Mouse (Mus musculus): Measurements from ENCODE around the gene Gpr107. TPM values are rescaled to one million over a fixed set of nuclear protein-coding genes. Genes with fewer than 3 reads are reported as not detected.

The Gpr107 gene
- polyA plus RNA-seq (2016; fragmentation: Nextera tagmentation; extraction: Ambion mirVana), result 28.7 and 32.8 TPM in 2 replicates

DNA sequence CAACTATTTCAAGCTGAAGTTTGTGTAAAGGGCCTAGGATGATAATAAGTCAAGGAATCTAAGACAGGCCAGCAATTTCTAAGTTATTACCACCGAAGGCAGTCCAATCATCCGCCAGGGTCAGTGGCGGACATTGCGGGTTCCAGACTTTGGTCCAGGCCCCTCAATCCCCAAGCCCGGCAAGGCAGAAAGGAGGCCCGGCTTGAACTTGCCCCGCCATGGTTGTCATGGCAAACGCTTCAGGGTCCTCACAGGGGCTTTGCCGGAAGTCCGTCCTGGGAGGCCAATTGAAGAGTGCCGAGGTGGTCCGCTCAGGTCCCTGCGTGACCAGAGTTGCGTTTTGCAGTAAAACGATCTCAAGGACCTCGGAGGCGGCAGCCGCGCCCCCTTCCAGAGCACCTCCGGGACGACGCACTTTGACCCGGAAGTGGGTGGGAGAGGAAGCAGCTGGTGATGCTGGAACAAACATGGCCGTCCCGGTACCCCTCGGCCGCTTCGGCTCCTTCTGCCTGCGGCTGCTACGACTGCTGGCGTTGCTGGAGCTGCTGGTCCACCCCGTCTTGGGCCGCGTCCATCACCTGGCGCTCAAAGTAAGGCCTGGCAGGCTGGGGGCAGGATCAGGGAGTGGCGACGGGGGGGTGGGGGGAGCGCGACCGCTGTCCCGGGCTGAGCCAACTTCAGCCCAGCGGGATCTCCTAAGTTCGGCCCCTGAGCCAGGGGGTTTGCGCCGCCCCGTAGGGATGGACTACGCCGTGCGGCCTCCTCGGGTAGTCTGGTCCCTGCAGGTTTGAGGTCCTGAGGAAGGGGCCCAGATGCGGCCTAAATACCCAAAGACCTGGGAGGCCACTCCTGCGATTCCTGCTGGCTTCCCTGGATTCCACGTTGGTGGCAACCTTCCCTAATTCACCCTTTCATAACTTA is at the start of gene Gpr107:
Gene Gpr107, plus strand, starts transcription at position 425 of the 921 bp plus-strand sequence.
- under 1% methylated on average over 53 of the region's 53 CpGs for WGBS
- Histone ChIP-seq H3K27ac (peak within 1 kb of the TSS; percentile 94), H3K9me3 (no peaks in the 10 kb centered on the region)

GRCm38 (mm10) chr2:31103321-31103720 is 48.8 kb upstream of the Gpr107 start:
- no peaks in the 10 kb centered on the region for H3K27me3 ChIP-seq (ENCODE audit: poor library complexity, severe bottlenecking)
- WGBS, result 79% methylated on average over 8 of the region's 8 CpGs
- no peak overlapping the region for H3K27ac ChIP-seq
- no peak for DNase-seq (ENCODE audit: extremely low spot score, low spot score)
- H3K36me3 ChIP-seq (replicated peaks), result peaks cover 13% of the 10 kb centered on the region; the same call in 1 of the 2 replicates
- H3K9me3 ChIP-seq, result no peaks in the 10 kb centered on the region
- peaks cover 16% of the 10 kb centered on the region; the same call in 1 of the 2 replicates for H3K4me1 ChIP-seq
- no peak overlapping the region for H3K4me3 ChIP-seq

More for the DNA sequence above, at the start of gene Gpr107:
- Histone ChIP-seq H3K36me3 (replicated peaks) (peaks cover 24% of the 10 kb centered on the region), H3K4me1 (peaks cover 29% of the 10 kb centered on the region), H3K4me3 (peak within 1 kb of the TSS; percentile 99), H3K27me3 (ENCODE audit: poor library complexity, severe bottlenecking) (no peaks in the 10 kb centered on the region)
- peak; percentile 89 for DNase-seq (ENCODE audit: extremely low spot score, low spot score)

- Histone ChIP-seq H3K9me3 (no peaks in the 10 kb centered on the region), H3K4me1 (peaks cover 20% of the 10 kb centered on the region; the same call in 1 of the 2 replicates), H3K27ac (no peak overlapping the region), H3K27me3 (ENCODE audit: poor library complexity, severe bottlenecking) (no peaks in the 10 kb centered on the region), H3K4me3 (no peak overlapping the region), H3K36me3 (replicated peaks) (peaks cover 7% of the 10 kb centered on the region; the same call in 1 of the 2 replicates)
- WGBS, result 83% methylated on average over 3 of the region's 3 CpGs
- no peak for DNase-seq (ENCODE audit: extremely low spot score, low spot score)
Measured at GRCm38 (mm10) chr2:31105279-31105678, 46.8 kb upstream of the Gpr107 start.

GRCm38 (mm10) chr2:31106004-31106403 is 46.1 kb upstream of the Gpr107 start:
- WGBS, result 87% methylated on average over 3 of the region's 3 CpGs
- H3K4me3 ChIP-seq, result no peak overlapping the region
- no peaks in the 10 kb centered on the region for H3K27me3 ChIP-seq (ENCODE audit: poor library complexity, severe bottlenecking)
- H3K27ac ChIP-seq, result no peak overlapping the region
- peaks cover 20% of the 10 kb centered on the region; the same call in 1 of the 2 replicates for H3K4me1 ChIP-seq
- H3K36me3 ChIP-seq (replicated peaks), result peaks cover 6% of the 10 kb centered on the region; the same call in 1 of the 2 replicates
- no peak for DNase-seq (ENCODE audit: extremely low spot score, low spot score)
- no peaks in the 10 kb centered on the region for H3K9me3 ChIP-seq

GRCm38 (mm10) chr2:31106621-31107320 is 45.3 kb upstream of the Gpr107 start:
- Histone ChIP-seq H3K4me3 (no peak overlapping the region), H3K36me3 (replicated peaks) (no peaks in the 10 kb centered on the region), H3K27ac (no peak overlapping the region), H3K4me1 (peaks cover 13% of the 10 kb centered on the region; the same call in 1 of the 2 replicates), H3K9me3 (no peaks in the 10 kb centered on the region), H3K27me3 (ENCODE audit: poor library complexity, severe bottlenecking) (no peaks in the 10 kb centered on the region)
- DNase-seq (ENCODE audit: extremely low spot score, low spot score), result no peak
- 75% methylated on average over 11 of the region's 11 CpGs for WGBS

DNA sequence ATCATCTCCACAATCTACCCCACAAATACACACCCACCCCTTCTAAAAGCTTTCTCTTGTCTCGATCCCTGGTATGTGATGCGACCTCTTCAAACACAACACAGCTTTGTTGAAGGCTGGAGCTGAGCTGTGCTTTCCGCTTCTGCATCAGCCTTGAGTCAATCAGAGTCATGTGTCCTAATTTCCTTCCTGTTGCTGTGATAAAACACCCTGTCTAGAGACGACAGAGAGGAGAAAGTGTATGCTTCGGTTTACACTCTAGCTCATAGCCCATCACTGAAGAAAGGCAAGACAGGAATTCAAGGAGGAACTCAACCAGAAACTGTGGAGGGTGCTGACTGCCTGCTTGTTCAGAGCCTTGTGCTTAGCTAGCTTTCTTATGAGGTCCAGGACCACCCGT is 43.9 kb upstream of the Gpr107 start:
- 87% methylated on average over 6 of the region's 6 CpGs for WGBS
- no peak overlapping the region for H3K27ac ChIP-seq
- H3K4me3 ChIP-seq, result no peak overlapping the region
- H3K27me3 ChIP-seq (ENCODE audit: poor library complexity, severe bottlenecking), result no peaks in the 10 kb centered on the region
- no peaks in the 10 kb centered on the region for H3K36me3 ChIP-seq (replicated peaks)
- H3K4me1 ChIP-seq, result peaks cover 13% of the 10 kb centered on the region; the same call in 1 of the 2 replicates
- DNase-seq (ENCODE audit: extremely low spot score, low spot score), result no peak
- no peaks in the 10 kb centered on the region for H3K9me3 ChIP-seq

GRCm38 (mm10) chr2:31109960-31110548 is 42.1 kb upstream of the Gpr107 start:
- peaks cover 4% of the 10 kb centered on the region; the same call in 1 of the 2 replicates for H3K9me3 ChIP-seq
- DNase-seq (ENCODE audit: extremely low spot score, low spot score), result no peak
- H3K36me3 ChIP-seq (replicated peaks), result no peaks in the 10 kb centered on the region
- no peaks in the 10 kb centered on the region for H3K27me3 ChIP-seq (ENCODE audit: poor library complexity, severe bottlenecking)
- H3K4me3 ChIP-seq, result no peak overlapping the region
- peaks cover 14% of the 10 kb centered on the region for H3K4me1 ChIP-seq
- H3K27ac ChIP-seq, result no peak overlapping the region
- WGBS, result 84% methylated on average over 12 of the region's 12 CpGs

DNA sequence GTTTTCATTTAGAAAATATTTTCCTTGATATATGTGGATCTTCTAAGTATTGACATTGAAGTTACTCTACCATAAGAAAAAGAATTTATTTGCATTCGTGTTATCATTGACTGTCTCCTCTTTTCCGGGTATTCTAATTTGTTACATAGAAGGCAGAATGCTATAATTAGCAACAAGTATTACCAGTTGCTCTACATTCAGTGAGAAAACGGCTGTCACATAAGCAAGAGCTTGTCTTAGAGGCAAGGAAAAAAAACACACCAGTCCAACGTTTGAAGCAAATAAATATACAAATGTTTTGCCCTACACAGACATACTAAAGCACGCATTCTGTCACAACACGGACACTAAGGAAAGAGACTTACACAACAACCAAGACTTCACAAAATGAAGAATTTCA is 40.4 kb upstream of the Gpr107 start:
- Histone ChIP-seq H3K4me1 (peaks cover 29% of the 10 kb centered on the region), H3K27ac (no peak overlapping the region), H3K36me3 (replicated peaks) (no peaks in the 10 kb centered on the region), H3K9me3 (peaks cover 4% of the 10 kb centered on the region; the same call in 1 of the 2 replicates), H3K4me3 (no peak overlapping the region), H3K27me3 (ENCODE audit: poor library complexity, severe bottlenecking) (no peaks in the 10 kb centered on the region)
- WGBS, result 90% methylated on average over 6 of the region's 6 CpGs
- DNase-seq (ENCODE audit: extremely low spot score, low spot score), result no peak

DNA sequence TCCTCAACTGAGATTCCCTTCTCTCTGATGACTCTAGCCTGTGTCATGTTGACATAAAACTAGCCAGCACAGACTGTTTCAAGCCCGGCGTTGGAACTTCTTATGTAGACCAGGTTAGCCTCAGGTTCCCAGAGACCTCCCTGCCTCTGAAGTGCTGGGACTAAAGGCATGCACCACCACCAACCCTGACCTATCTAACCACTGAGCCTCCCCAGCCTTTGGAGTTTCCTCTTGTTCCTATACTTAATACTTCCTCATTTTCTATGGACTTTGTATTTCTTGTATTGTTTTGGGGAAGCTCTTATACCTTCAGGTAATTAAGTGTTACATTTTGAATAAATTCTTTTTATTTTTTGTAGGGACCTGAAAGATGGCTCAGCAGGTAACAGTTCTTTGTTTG is 37.9 kb upstream of the Gpr107 start:
- peaks cover 4% of the 10 kb centered on the region; the same call in 1 of the 2 replicates for H3K9me3 ChIP-seq
- H3K36me3 ChIP-seq (replicated peaks), result 0 out of 2 replicates have a peak, but pooled peaks cover 3% of the 10 kb centered on the region
- no peak overlapping the region for H3K27ac ChIP-seq
- no peak overlapping the region for H3K4me3 ChIP-seq
- H3K4me1 ChIP-seq, result peaks cover 21% of the 10 kb centered on the region
- 100% methylated on average over 2 of the region's 2 CpGs for WGBS
- no peaks in the 10 kb centered on the region for H3K27me3 ChIP-seq (ENCODE audit: poor library complexity, severe bottlenecking)
- DNase-seq (ENCODE audit: extremely low spot score, low spot score), result no peak

DNA sequence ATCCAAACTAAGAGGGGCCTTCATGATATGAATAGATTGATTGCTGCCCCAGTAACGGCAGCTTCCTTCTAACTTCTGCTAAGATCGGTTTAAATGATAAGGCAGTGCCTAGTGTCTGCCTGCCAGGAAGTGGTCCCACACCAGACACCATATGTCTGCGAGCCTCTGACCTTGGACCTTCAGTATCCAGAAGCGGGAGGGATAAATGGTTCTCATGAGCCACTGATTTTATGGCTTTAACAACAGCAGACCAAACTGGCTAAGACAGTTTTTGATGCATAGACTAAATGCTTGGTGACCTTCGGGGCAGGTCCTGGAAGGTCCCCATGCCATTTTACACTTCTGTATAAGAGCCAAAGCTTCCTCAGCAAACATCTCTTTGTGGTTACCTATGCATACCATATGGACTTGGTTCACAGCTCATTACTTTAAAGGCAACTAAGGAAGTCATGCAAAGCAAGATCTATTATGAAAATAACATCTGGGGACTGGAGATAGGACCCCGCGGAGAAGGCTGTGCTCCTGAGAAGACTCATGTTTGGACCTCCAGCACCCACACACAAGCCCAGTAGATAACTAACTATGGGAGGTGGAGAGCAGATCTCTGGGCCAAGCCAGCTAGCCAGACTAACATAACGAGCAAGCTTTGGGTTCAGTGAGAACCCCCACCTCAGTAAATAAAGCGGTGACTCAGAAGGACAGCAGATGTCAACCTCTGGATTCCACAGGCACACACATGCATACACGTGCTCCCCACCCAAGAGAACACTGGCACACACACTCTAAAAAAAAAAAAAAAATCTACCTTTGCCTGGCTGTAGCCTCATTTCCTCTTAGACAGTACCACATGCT is 36.8 kb upstream of the Gpr107 start:
- no peak overlapping the region for H3K4me3 ChIP-seq
- 70% methylated on average over 10 of the region's 10 CpGs for WGBS
- peaks cover 4% of the 10 kb centered on the region; the same call in 1 of the 2 replicates for H3K9me3 ChIP-seq
- no peak for DNase-seq (ENCODE audit: extremely low spot score, low spot score)
- H3K36me3 ChIP-seq (replicated peaks), result 0 out of 2 replicates have a peak, but pooled peaks cover 3% of the 10 kb centered on the region
- H3K27me3 ChIP-seq (ENCODE audit: poor library complexity, severe bottlenecking), result no peaks in the 10 kb centered on the region
- no peak overlapping the region for H3K27ac ChIP-seq
- peaks cover 17% of the 10 kb centered on the region for H3K4me1 ChIP-seq

DNA sequence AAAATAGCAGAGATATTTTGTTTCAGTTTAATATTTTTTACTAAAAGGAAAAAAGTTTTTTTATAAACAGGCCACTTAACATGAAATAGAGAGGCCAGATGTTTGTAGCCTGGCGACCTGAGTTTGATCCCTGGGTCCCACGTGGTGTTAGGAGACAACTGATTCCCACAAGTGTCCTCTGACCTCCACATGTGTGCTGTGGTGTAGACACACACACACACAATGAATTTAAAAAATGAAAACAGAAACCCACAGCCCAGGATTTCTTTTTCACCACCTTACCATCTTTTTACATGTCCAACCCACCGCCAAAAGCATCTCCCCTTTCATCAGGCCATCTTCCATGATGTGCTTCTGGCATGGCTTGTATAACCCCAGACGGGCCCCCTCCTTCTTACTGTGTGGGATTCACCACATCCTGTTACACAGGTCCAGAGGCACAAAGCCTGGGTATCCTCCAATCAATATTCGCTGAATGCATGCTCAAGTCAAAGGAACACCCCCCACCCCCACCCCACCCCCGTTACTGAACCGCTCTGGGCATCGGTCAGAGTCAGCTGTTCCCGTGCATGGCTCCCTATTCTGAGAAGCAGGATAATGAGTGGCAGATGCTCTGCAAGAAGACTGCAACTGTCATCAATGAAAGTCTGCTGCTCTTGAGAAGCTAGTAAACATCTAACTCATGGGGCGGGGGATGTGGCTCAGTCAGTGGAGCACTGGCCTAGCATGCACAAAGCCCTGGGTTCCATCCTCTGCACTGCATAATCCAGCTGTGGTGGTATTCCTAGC is 36.0 kb upstream of the Gpr107 start:
- Histone ChIP-seq H3K4me1 (peaks cover 17% of the 10 kb centered on the region), H3K27me3 (ENCODE audit: poor library complexity, severe bottlenecking) (no peaks in the 10 kb centered on the region), H3K9me3 (peaks cover 4% of the 10 kb centered on the region; the same call in 1 of the 2 replicates), H3K27ac (peak overlapping the region; percentile 51), H3K36me3 (replicated peaks) (0 out of 2 replicates have a peak, but pooled peaks cover 3% of the 10 kb centered on the region), H3K4me3 (no peak overlapping the region)
- WGBS, result 71% methylated on average over 10 of the region's 10 CpGs
- no peak for DNase-seq (ENCODE audit: extremely low spot score, low spot score)
